Mouse (Mus musculus) ovary, postnatal 14 days (tissue): ENCODE results near the gene BC049715.

Experiments used
- DNase-seq: peaks from one replicate; pipeline ENCODE4 v3.0.0; 2022; ENCODE audit warnings: low spot score

Gene BC049715

GRCm38 (mm10) chr6:136808631-136809046 lies 18.8 kb upstream of the BC049715 start:
- DNase-seq: no peak

- DNase-seq: no peak
Measured at GRCm38 (mm10) chr6:136809077-136809476, 18.3 kb upstream of the BC049715 start.

- no peak for DNase-seq
Measured at GRCm38 (mm10) chr6:136809673-136810072, 17.8 kb upstream of the BC049715 start.

- DNase-seq: no peak
Measured at GRCm38 (mm10) chr6:136811196-136811595, 16.2 kb upstream of the BC049715 start.

- DNase-seq: no peak
Measured at GRCm38 (mm10) chr6:136813117-136813516, 14.3 kb upstream of the BC049715 start.

GRCm38 (mm10) chr6:136815381-136815780 lies 12.0 kb upstream of the BC049715 start:
- no peak for DNase-seq

GRCm38 (mm10) chr6:136816826-136817225 lies 10.6 kb upstream of the BC049715 start:
- no peak for DNase-seq

- DNase-seq: no peak
Measured at GRCm38 (mm10) chr6:136817549-136817948, 9.9 kb upstream of the BC049715 start.

GRCm38 (mm10) chr6:136820381-136820780 lies 7.0 kb upstream of the BC049715 start:
- DNase-seq: no peak

GRCm38 (mm10) chr6:136821086-136821485 lies 6.3 kb upstream of the BC049715 start:
- DNase-seq: no peak

- no peak for DNase-seq
Measured at GRCm38 (mm10) chr6:136824987-136825386, 2.4 kb upstream of the BC049715 start.

GRCm38 (mm10) chr6:136827116-136827515 lies 310 bp upstream of the BC049715 start:
- no peak for DNase-seq

GRCm38 (mm10) chr6:136827881-136828561 lies 595 bp downstream of the BC049715 start, which contains the start of gene Wbp11:
Wbp11 (minus strand) TSS chr6:136828233.
- peak; percentile 93 for DNase-seq

GRCm38 (mm10) chr6:136828681-136829080 lies 1.3 kb downstream of the BC049715 start:
- DNase-seq: no peak

GRCm38 (mm10) chr6:136831712-136832111 lies 4.3 kb downstream of the BC049715 start:
- DNase-seq: no peak

GRCm38 (mm10) chr6:136835352-136835751 lies 7.9 kb downstream of the BC049715 start, which contains the start of gene Smco3:
Smco3 (minus strand) TSS chr6:136835452.
- DNase-seq: no peak

GRCm38 (mm10) chr6:136837323-136837722 lies 9.9 kb downstream of the BC049715 start:
- DNase-seq: no peak

GRCm38 (mm10) chr6:136844903-136845302 lies 17.5 kb downstream of the BC049715 start:
- no peak for DNase-seq

- DNase-seq: no peak
Measured at GRCm38 (mm10) chr6:136845706-136846480, 18.5 kb downstream of the BC049715 start.

- DNase-seq: no peak
Measured at GRCm38 (mm10) chr6:136847267-136847666, 19.8 kb downstream of the BC049715 start.

- DNase-seq: peak; percentile 41
Measured at GRCm38 (mm10) chr6:136847790-136848189, 20.4 kb downstream of the BC049715 start.

- no peak for DNase-seq
Measured at GRCm38 (mm10) chr6:136848399-136848798, 21.0 kb downstream of the BC049715 start.

GRCm38 (mm10) chr6:136848971-136849370 lies 21.5 kb downstream of the BC049715 start:
- no peak for DNase-seq
